ENCODE assay signal across 8 mouse cellular contexts in genomic region chr5:134688718-134689284, GRCm38 (mm10). TPM values are rescaled to one million over a fixed set of nuclear protein-coding genes. Genes with fewer than 3 reads are reported as not detected.
DNase-seq lines count a peak whose midpoint lies in the region; ATAC-seq and TF ChIP-seq lines count a peak whose summit lies in the region.

No protein-coding gene starts in this region.

- H3K4me3 ChIP-seq in bone marrow macrophage, adult 2 months (ENCODE audit: insufficient read depth, low read length), result peak overlapping the region; percentile 54
- H3K4me3 ChIP-seq in embryonic fibroblast, embryonic 13.5 days (ENCODE audit: insufficient read depth, low read length), result peak overlapping the region; percentile 55
- H3K4me3 ChIP-seq in kidney, embryonic 14.5 days (ENCODE audit: low read length), result peak overlapping the region; percentile 71
- peak overlapping the region; percentile 82 for H3K4me3 ChIP-seq in limb, embryonic 15.5 days

- H3K9me3 ChIP-seq in kidney, embryonic 14.5 days (ENCODE audit: control insufficient read depth, low read length), result no peaks in the 10 kb centered on the region
- no peaks in the 10 kb centered on the region for H3K9me3 ChIP-seq in limb, embryonic 15.5 days

- WGBS in kidney, embryonic 14.5 days, result 2% methylated on average over 38 of the region's 38 CpGs
- WGBS in limb, embryonic 15.5 days, result under 1% methylated on average over 37 of the region's 38 CpGs

- no peaks in the 10 kb centered on the region for H3K27me3 ChIP-seq in kidney, embryonic 14.5 days (ENCODE audit: control insufficient read depth, insufficient read depth, low read length)
- 0 out of 2 replicates have a peak, but pooled peaks cover 3% of the 10 kb centered on the region for H3K27me3 ChIP-seq in limb, embryonic 15.5 days

- 0 out of 2 replicates have a peak, but pooled peaks cover 6% of the 10 kb centered on the region for H3K36me3 ChIP-seq in kidney, embryonic 14.5 days (ENCODE audit: control insufficient read depth, insufficient read depth, low read length)
- H3K36me3 ChIP-seq in limb, embryonic 15.5 days, result peaks cover 13% of the 10 kb centered on the region

- peak overlapping the region; percentile 78 for H3K9ac ChIP-seq in kidney, embryonic 14.5 days (ENCODE audit: low read depth, low read length)
- H3K9ac ChIP-seq in limb, embryonic 15.5 days, result peak overlapping the region; percentile 17; the same call in 1 of the 2 replicates

- ATAC-seq in kidney, embryonic 14.5 days (ENCODE audit: low FRiP score, low TSS enrichment), result peak; percentile 96
- peak; percentile 96 for ATAC-seq in limb, embryonic 15.5 days (ENCODE audit: insufficient number of reproducible peaks, low FRiP score, low TSS enrichment, low read depth)

- peaks cover 10% of the 10 kb centered on the region for H3K4me1 ChIP-seq in bone marrow macrophage, adult 2 months (ENCODE audit: control insufficient read depth, insufficient read depth, low read length)
- no peaks in the 10 kb centered on the region for H3K4me1 ChIP-seq in embryonic fibroblast, embryonic 13.5 days (ENCODE audit: control insufficient read depth, insufficient read depth, low read length)
- peaks cover 12% of the 10 kb centered on the region; the same call in 1 of the 2 replicates for H3K4me1 ChIP-seq in kidney, embryonic 14.5 days (ENCODE audit: control insufficient read depth, insufficient read depth, low read length)
- H3K4me1 ChIP-seq in limb, embryonic 15.5 days, result peaks cover 17% of the 10 kb centered on the region

- DNase-seq in A20 (ENCODE audit: low read depth, low spot score), result peak; percentile 100
- DNase-seq in heart, adult 9 months (ENCODE audit: low spot score in 2 of 2), result peak; percentile 99 to 100
- DNase-seq in monocyte, adult 2 months (ENCODE audit: low read depth in 1 of 2, low spot score in 2 of 2), result peak; percentile 100
- DNase-seq in spleen, postnatal 36 days (ENCODE audit: low spot score in 2 of 2), result peak; percentile 100

- no peak for TF ChIP-seq CTCF in bone marrow macrophage, adult 2 months (IDR thresholded peaks at IDR 0.05; ENCODE audit: low read depth, low read length)
- TF ChIP-seq CTCF in embryonic fibroblast, embryonic 13.5 days (IDR thresholded peaks at IDR 0.05; ENCODE audit: borderline replicate concordance, insufficient read depth, low read length), result no peak

- H3K4me2 ChIP-seq in kidney, embryonic 14.5 days (replicated peaks; ENCODE audit: low read depth, low read length), result peak overlapping the region; percentile 52
- H3K4me2 ChIP-seq in limb, embryonic 15.5 days, result peak overlapping the region; percentile 81

- H3K27ac ChIP-seq in bone marrow macrophage, adult 2 months (ENCODE audit: insufficient read depth, low read depth, low read length), result peak overlapping the region; percentile 19
- no peak overlapping the region for H3K27ac ChIP-seq in embryonic fibroblast, embryonic 13.5 days (ENCODE audit: insufficient read depth, low read length)
- H3K27ac ChIP-seq in kidney, embryonic 14.5 days (ENCODE audit: low read depth, low read length), result 0 out of 2 replicates have a peak overlapping the region, but pooled peaks have one; percentile 24
- peak overlapping the region; percentile 84 for H3K27ac ChIP-seq in limb, embryonic 15.5 days

- TF ChIP-seq POLR2A in bone marrow macrophage, adult 2 months (IDR thresholded peaks at IDR 0.05; ENCODE audit: borderline replicate concordance, low read depth, low read length), result no peak
- peak; percentile 50; the same call in 1 of the 2 replicates for TF ChIP-seq POLR2A in embryonic fibroblast, embryonic 13.5 days (IDR thresholded peaks at IDR 0.05; ENCODE audit: low read depth, low read length)

RNA-seq across cellular contexts. Expression of gene Limk1, which starts 0.4 kb away (rescaled TPM):
- 9.4 and 13.1 TPM in 2 replicates for polyA plus RNA-seq in bone marrow macrophage, adult 2 months (2012; ENCODE audit: insufficient read depth, insufficient read length, missing spikeins)
- polyA plus RNA-seq in embryonic fibroblast, embryonic 13.5 days (2011; ENCODE audit: insufficient read length, low read depth, missing spikeins), result 16.5 and 18.0 TPM in 2 replicates
- polyA plus RNA-seq in kidney, embryonic 14.5 days (2014; fragmentation: Nextera tagmentation; extraction: Ambion mirVana), result 6.7 and 9.1 TPM in 2 replicates
- polyA plus RNA-seq in limb, embryonic 15.5 days (2015; fragmentation: Nextera tagmentation; extraction: Ambion mirVana), result 4.7 and 7.0 TPM in 2 replicates

RNA-seq across cellular contexts. Expression of gene Eif4h, which starts 49.5 kb away (rescaled TPM):
- polyA plus RNA-seq in bone marrow macrophage, adult 2 months (2012; ENCODE audit: insufficient read depth, insufficient read length, missing spikeins), result 169 and 175 TPM in 2 replicates
- polyA plus RNA-seq in embryonic fibroblast, embryonic 13.5 days (2011; ENCODE audit: insufficient read length, low read depth, missing spikeins), result 208 and 219 TPM in 2 replicates
- polyA plus RNA-seq in kidney, embryonic 14.5 days (2014; fragmentation: Nextera tagmentation; extraction: Ambion mirVana), result 463 and 491 TPM in 2 replicates
- 408 and 425 TPM in 2 replicates for polyA plus RNA-seq in limb, embryonic 15.5 days (2015; fragmentation: Nextera tagmentation; extraction: Ambion mirVana)

RNA-seq across cellular contexts. Expression of gene Eln, which starts 58.3 kb away (rescaled TPM):
- polyA plus RNA-seq in bone marrow macrophage, adult 2 months (2012; ENCODE audit: insufficient read depth, insufficient read length, missing spikeins), result not detected in 2 replicates
- polyA plus RNA-seq in embryonic fibroblast, embryonic 13.5 days (2011; ENCODE audit: insufficient read length, low read depth, missing spikeins), result 57.9 and 265 TPM in 2 replicates
- polyA plus RNA-seq in kidney, embryonic 14.5 days (2014; fragmentation: Nextera tagmentation; extraction: Ambion mirVana), result 7.7 and 9.5 TPM in 2 replicates
- 178 and 206 TPM in 2 replicates for polyA plus RNA-seq in limb, embryonic 15.5 days (2015; fragmentation: Nextera tagmentation; extraction: Ambion mirVana)
